Mouse (Mus musculus) T-helper 17 cell (primary cell): Measurements from ENCODE around the gene Gm4131.

Experiments
- in situ Hi-C, 2 experiments: fragments of 300-600 bp; cut with MboI, MseI; formaldehyde crosslinking; loops; 1 replicate in 1 of 2; 2 replicates in 1 of 2; pipeline ENCODE4 v1.15.1; 2025; ENCODE audit warnings: high pct_unique_total_duplicates in 2 of 2

Gm4131 gene

GRCm38 (mm10) chr14:62550121-62550520 lies 16.6 kb downstream of the Gm4131 start:
- in situ Hi-C loops: no loop called here

GRCm38 (mm10) chr14:62546746-62547145 lies 20.0 kb downstream of the Gm4131 start:
- in situ Hi-C loops: no loop called here

- in situ Hi-C loops: no loop called here
Observed at GRCm38 (mm10) chr14:62546296-62546695, 20.4 kb downstream of the Gm4131 start.

- in situ Hi-C loops: no loop called here
Observed at GRCm38 (mm10) chr14:62541751-62542150, 25.0 kb downstream of the Gm4131 start.

- in situ Hi-C loops: no loop called here
Observed at GRCm38 (mm10) chr14:62539834-62540233, 26.9 kb downstream of the Gm4131 start.

GRCm38 (mm10) chr14:62536988-62537387 lies 29.7 kb downstream of the Gm4131 start:
- in situ Hi-C loops: no loop called here

- in situ Hi-C loops: no loop called here
Observed at GRCm38 (mm10) chr14:62536127-62536526, 30.6 kb downstream of the Gm4131 start.

- in situ Hi-C loops: no loop called here
Observed at GRCm38 (mm10) chr14:62530951-62531350, 35.8 kb downstream of the Gm4131 start.

GRCm38 (mm10) chr14:62512845-62513244 lies 53.9 kb downstream of the Gm4131 start:
- in situ Hi-C loops: no loop called here

GRCm38 (mm10) chr14:62509350-62509749 lies 57.4 kb downstream of the Gm4131 start:
- in situ Hi-C loops: no loop called here

GRCm38 (mm10) chr14:62506261-62506660 lies 60.5 kb downstream of the Gm4131 start:
- in situ Hi-C loops: no loop called here

- in situ Hi-C loops: loop anchor here in 1 of 2 experiments (10.0 kb wide), 1 partner anchor 1877 kb away; no protein-coding TSS in a partner anchor
Observed at GRCm38 (mm10) chr14:62497391-62497790, 69.3 kb downstream of the Gm4131 start.

GRCm38 (mm10) chr14:62496501-62496900 lies 70.2 kb downstream of the Gm4131 start:
- in situ Hi-C loops: loop anchor here in 1 of 2 experiments (10.0 kb wide), 1 partner anchor 1878 kb away; no protein-coding TSS in a partner anchor

- in situ Hi-C loops: loop anchor here in 1 of 2 experiments (10.0 kb wide), 1 partner anchor 1881 kb away; no protein-coding TSS in a partner anchor
Observed at GRCm38 (mm10) chr14:62493456-62493855, 73.3 kb downstream of the Gm4131 start.

- in situ Hi-C loops: loop anchor here in 1 of 2 experiments (10.0 kb wide), 1 partner anchor 1882 kb away; no protein-coding TSS in a partner anchor
Observed at GRCm38 (mm10) chr14:62492196-62492850, 74.4 kb downstream of the Gm4131 start.

- in situ Hi-C loops: no loop called here
Observed at GRCm38 (mm10) chr14:62488270-62488669, 78.5 kb downstream of the Gm4131 start.

- in situ Hi-C loops: no loop called here
Observed at GRCm38 (mm10) chr14:62481381-62481780, 85.3 kb downstream of the Gm4131 start.

GRCm38 (mm10) chr14:62479395-62479794 lies 87.3 kb downstream of the Gm4131 start:
- in situ Hi-C loops: no loop called here

- in situ Hi-C loops: no loop called here
Observed at GRCm38 (mm10) chr14:62474481-62474880, 92.2 kb downstream of the Gm4131 start.

GRCm38 (mm10) chr14:62472061-62472460 lies 94.7 kb downstream of the Gm4131 start:
- in situ Hi-C loops: no loop called here

- in situ Hi-C loops: no loop called here
Observed at GRCm38 (mm10) chr14:62468753-62469125, 98.0 kb downstream of the Gm4131 start.

GRCm38 (mm10) chr14:62468119-62468752 lies 98.5 kb downstream of the Gm4131 start:
- in situ Hi-C loops: no loop called here

GRCm38 (mm10) chr14:62464966-62465365 lies 101.8 kb downstream of the Gm4131 start:
- in situ Hi-C loops: no loop called here
